Mouse (Mus musculus) midbrain, embryonic 11.5 days (tissue): Measurements from ENCODE around the gene Il3. TPM values are rescaled to one million over a fixed set of nuclear protein-coding genes. Genes with fewer than 3 reads are reported as not detected.
A peak's percentile ranks its signal among the peaks of the same experiment; 100 is the strongest.

ENCODE experiments used
- ATAC-seq: fragments of 200-750 bp; cut with Nextera tagmentation; 2 replicates; pipeline ENCODE4 v1.8.0; 2017; ENCODE audit warnings: moderate TSS enrichment, moderate library complexity; ENCODE audit not compliant: low FRiP score
- DNase-seq: peaks from one replicate; pipeline ENCODE4 v3.0.0; 2015; ENCODE audit warnings: low spot score; ENCODE audit errors: missing footprints
- H3K27ac ChIP-seq: fragments of 300-500 bp; sonication (generic); 2 replicates; pipeline ENCODE4 v1.5.1; 2014; ENCODE audit warnings: low read depth, low read length
- H3K27me3 ChIP-seq: fragments of 300-500 bp; sonication (generic); 2 replicates; pipeline ENCODE4 v1.6.1; 2014; ENCODE audit warnings: mild to moderate bottlenecking, low read length, moderate library complexity, mixed read lengths; ENCODE audit not compliant: control insufficient read depth, insufficient read depth
- H3K36me3 ChIP-seq: fragments of 300-500 bp; sonication (generic); 2 replicates; pipeline ENCODE4 v1.6.1; 2014; ENCODE audit warnings: mild to moderate bottlenecking, low read length, moderate library complexity, mixed read lengths; ENCODE audit not compliant: control insufficient read depth, insufficient read depth
- H3K4me1 ChIP-seq: fragments of 300-500 bp; sonication (generic); 2 replicates; pipeline ENCODE4 v1.6.1; 2014; ENCODE audit warnings: low read length; ENCODE audit not compliant: control insufficient read depth, insufficient read depth
- H3K4me2 ChIP-seq: fragments of 300-500 bp; sonication (generic); 2 replicates; pipeline ENCODE4 v1.6.1; 2014; ENCODE audit warnings: mild to moderate bottlenecking, moderate library complexity
- H3K4me3 ChIP-seq: fragments of 300-500 bp; sonication (generic); 2 replicates; pipeline ENCODE4 v1.5.1; 2014; ENCODE audit warnings: low read depth, low read length
- H3K9ac ChIP-seq: fragments of 300-500 bp; sonication (generic); 2 replicates; pipeline ENCODE4 v1.6.1; 2014; ENCODE audit warnings: low read length
- H3K9me3 ChIP-seq: fragments of 300-500 bp; sonication (generic); 2 replicates; pipeline ENCODE4 v1.6.1; 2016; ENCODE audit warnings: low read length; ENCODE audit not compliant: control insufficient read depth
- WGBS: fragments of 180-500 bp; shearing (Covaris S2); extraction: QIAGEN DNeasy Blood & Tissue Kit; methylation state at CpG from one replicate; pipeline ENCODE4 v1.1.7; 2014; 5-methylcytosine and 5-hydroxymethylcytosine counted together
- polyA plus RNA-seq: library from polyadenylated mRNA; unstranded; fragments of >200 nt; fragmentation: Nextera tagmentation; extraction: Ambion mirVana; gene quantifications from 2 replicates; pipeline ENCODE4 v1.2.1, GENCODE M21; 2014

Il3 gene
- not detected in 2 replicates for polyA plus RNA-seq

- ATAC-seq (no peak), DNase-seq (no peak)
- Histone ChIP-seq H3K27ac (no peak within 1 kb of the TSS), H3K4me1 (no peaks in the 10 kb centered on the region), H3K9me3 (no peaks in the 10 kb centered on the region), H3K36me3 (no peaks in the 10 kb centered on the region), H3K4me2 (no peak within 1 kb of the TSS), H3K27me3 (no peaks in the 10 kb centered on the region), H3K9ac (no peak within 1 kb of the TSS), H3K4me3 (no peak within 1 kb of the TSS)
- WGBS: 84% methylated on average over 6 of the region's 6 CpGs
Observed at GRCm38 (mm10) chr11:54267177-54267576, at the start of gene Il3. TSS of gene Il3 (minus strand) at chr11:54267277.

- ATAC-seq: no peak
- H3K27me3 ChIP-seq: no peaks in the 10 kb centered on the region
- H3K4me2 ChIP-seq: no peak overlapping the region
- peaks cover 45% of the 10 kb centered on the region for H3K4me1 ChIP-seq
- no peaks in the 10 kb centered on the region for H3K9me3 ChIP-seq
- no peaks in the 10 kb centered on the region; the same call in 1 of the 2 replicates for H3K36me3 ChIP-seq
- DNase-seq: peak; percentile 54
- H3K27ac ChIP-seq: no peak overlapping the region
- 82% methylated on average over 5 of the region's 5 CpGs for WGBS
- H3K9ac ChIP-seq: no peak overlapping the region
- H3K4me3 ChIP-seq: no peak overlapping the region
Observed at GRCm38 (mm10) chr11:54315336-54315735, 48.3 kb upstream of the Il3 start.

GRCm38 (mm10) chr11:54314740-54315139 is 47.7 kb upstream of the Il3 start:
- H3K4me3 ChIP-seq: no peak overlapping the region
- peak overlapping the region; percentile 7 for H3K4me2 ChIP-seq
- no peaks in the 10 kb centered on the region; the same call in 1 of the 2 replicates for H3K36me3 ChIP-seq
- no peak overlapping the region for H3K27ac ChIP-seq
- peak overlapping the region; percentile 45 for H3K9ac ChIP-seq
- peak; percentile 74 for ATAC-seq
- peak; percentile 90 for DNase-seq
- no peaks in the 10 kb centered on the region for H3K9me3 ChIP-seq
- 13% methylated on average over 3 of the region's 3 CpGs for WGBS
- no peaks in the 10 kb centered on the region for H3K27me3 ChIP-seq
- H3K4me1 ChIP-seq: peaks cover 45% of the 10 kb centered on the region

GRCm38 (mm10) chr11:54313391-54314360 is 46.6 kb upstream of the Il3 start:
- ATAC-seq: no peak
- Histone ChIP-seq H3K4me1 (peaks cover 45% of the 10 kb centered on the region), H3K27ac (no peak overlapping the region), H3K4me3 (no peak overlapping the region), H3K4me2 (no peak overlapping the region), H3K9ac (peak overlapping the region; percentile 18; the same call in 1 of the 2 replicates), H3K27me3 (no peaks in the 10 kb centered on the region), H3K9me3 (no peaks in the 10 kb centered on the region), H3K36me3 (no peaks in the 10 kb centered on the region; the same call in 1 of the 2 replicates)
- peak; percentile 82 for DNase-seq
- 63% methylated on average over 7 of the region's 7 CpGs for WGBS

GRCm38 (mm10) chr11:54312603-54313002 is 45.5 kb upstream of the Il3 start:
- ATAC-seq (no peak), DNase-seq (peak; percentile 83)
- 39% methylated on average over 1 of the region's 1 CpGs for WGBS
- Histone ChIP-seq H3K27me3 (no peaks in the 10 kb centered on the region), H3K4me2 (no peak overlapping the region), H3K4me1 (peaks cover 45% of the 10 kb centered on the region), H3K36me3 (no peaks in the 10 kb centered on the region; the same call in 1 of the 2 replicates), H3K27ac (peak overlapping the region; percentile 52), H3K9me3 (no peaks in the 10 kb centered on the region), H3K9ac (0 out of 2 replicates have a peak overlapping the region, but pooled peaks have one; percentile 38), H3K4me3 (no peak overlapping the region)

- Histone ChIP-seq H3K4me2 (no peak overlapping the region; the same call in 1 of the 2 replicates), H3K9ac (peak overlapping the region; percentile 30; the same call in 1 of the 2 replicates), H3K27me3 (no peaks in the 10 kb centered on the region), H3K27ac (peak overlapping the region; percentile 52), H3K4me1 (peaks cover 45% of the 10 kb centered on the region), H3K36me3 (no peaks in the 10 kb centered on the region), H3K9me3 (no peaks in the 10 kb centered on the region), H3K4me3 (no peak overlapping the region)
- 7% methylated on average over 5 of the region's 5 CpGs for WGBS
- ATAC-seq: peak; percentile 77
- peak; percentile 90 for DNase-seq
Observed at GRCm38 (mm10) chr11:54312021-54312420, 44.9 kb upstream of the Il3 start.

GRCm38 (mm10) chr11:54310588-54310987 is 43.5 kb upstream of the Il3 start:
- WGBS: 85% methylated on average over 2 of the region's 2 CpGs
- H3K27me3 ChIP-seq: no peaks in the 10 kb centered on the region
- ATAC-seq: no peak
- no peak overlapping the region for H3K27ac ChIP-seq
- no peak overlapping the region for H3K4me2 ChIP-seq
- no peaks in the 10 kb centered on the region for H3K36me3 ChIP-seq
- H3K4me1 ChIP-seq: peaks cover 54% of the 10 kb centered on the region
- no peak overlapping the region for H3K9ac ChIP-seq
- DNase-seq: no peak
- H3K9me3 ChIP-seq: no peaks in the 10 kb centered on the region
- H3K4me3 ChIP-seq: no peak overlapping the region

GRCm38 (mm10) chr11:54307139-54307816 is 40.2 kb upstream of the Il3 start:
- Histone ChIP-seq H3K4me3 (no peak overlapping the region), H3K36me3 (no peaks in the 10 kb centered on the region), H3K4me1 (peaks cover 35% of the 10 kb centered on the region), H3K27me3 (no peaks in the 10 kb centered on the region), H3K4me2 (no peak overlapping the region), H3K27ac (no peak overlapping the region), H3K9ac (no peak overlapping the region), H3K9me3 (no peaks in the 10 kb centered on the region)
- WGBS: 81% methylated on average over 7 of the region's 7 CpGs
- DNase-seq (no peak), ATAC-seq (no peak)
